26 mouse cellular contexts compared by ENCODE assay signal in genomic region chr15:102169064-102169463, GRCm38 (mm10). TPM values are rescaled to one million over a fixed set of nuclear protein-coding genes. Genes with fewer than 3 reads are reported as not detected.
DNase-seq lines count a peak whose midpoint lies in the region; ATAC-seq lines count a peak whose summit lies in the region.
"Had no signal": no experiment of that assay in that cellular context is flagged by ENCODE, and none has a peak within 500 bp of the region (broad histone marks: within the 10 kb centered on the region; RNA-seq: fewer than 3 reads in every experiment).

No protein-coding gene starts in this region.

- peaks cover 21% of the 10 kb centered on the region; the same call in 1 of the 2 replicates for H3K4me1 ChIP-seq in kidney, embryonic 14.5 days (ENCODE audit: control insufficient read depth, insufficient read depth, low read length)
- H3K4me1 ChIP-seq in embryonic facial prominence, embryonic 10.5 days, result peaks cover 40% of the 10 kb centered on the region
- H3K4me1 ChIP-seq in stomach, embryonic 16.5 days (ENCODE audit: control insufficient read depth, insufficient read depth, low read length), result peaks cover 6% of the 10 kb centered on the region
- H3K4me1 ChIP-seq: forebrain, embryonic 12.5 days; forebrain, embryonic 15.5 days; hindbrain, embryonic 13.5 days had no signal

- no peak overlapping the region for H3K4me2 ChIP-seq in kidney, embryonic 14.5 days (replicated peaks; ENCODE audit: low read depth, low read length)
- no peak overlapping the region for H3K4me2 ChIP-seq in stomach, embryonic 16.5 days (ENCODE audit: low read depth, low read length)
- H3K4me2 ChIP-seq: embryonic facial prominence, embryonic 12.5 days; forebrain, embryonic 12.5 days; forebrain, embryonic 15.5 days; heart, embryonic 12.5 days; heart, embryonic 15.5 days; hindbrain, embryonic 13.5 days had no signal

- no peak overlapping the region for H3K4me3 ChIP-seq in kidney, embryonic 14.5 days (ENCODE audit: low read length)
- H3K4me3 ChIP-seq in embryonic facial prominence, embryonic 10.5 days, result no peak overlapping the region
- H3K4me3 ChIP-seq in stomach, embryonic 16.5 days (replicated peaks; ENCODE audit: low read length), result no peak overlapping the region
- H3K4me3 ChIP-seq: embryonic facial prominence, embryonic 12.5 days; erythroblast, embryonic 14.5 days; forebrain, embryonic 12.5 days; forebrain, embryonic 15.5 days; heart, embryonic 12.5 days; heart, embryonic 15.5 days; hindbrain, embryonic 10.5 days; hindbrain, embryonic 13.5 days had no signal

- DNase-seq in kidney, adult 9 months, result no peak
- DNase-seq in kidney, postnatal 10 days, result peak; percentile 13
- no peak for DNase-seq in kidney, postnatal 14 days
- no peak for DNase-seq in embryonic facial prominence, embryonic 10.5 days (ENCODE audit: low spot score)
- no peak for DNase-seq in lung, adult 18-20 months
- DNase-seq in layer of hippocampus, adult 18-20 months (ENCODE audit: low spot score in 2 of 2), result no peak
- DNase-seq: adrenal gland, adult 8-10 months; adrenal gland, postnatal 25 days; cerebellum, adult 18-20 months; cerebellum, adult 9-10 months; cerebellum, postnatal 14 days; gastrocnemius, postnatal 25 days; heart, adult 18-20 months; heart, postnatal 10 days; heart, postnatal 36 days had no signal

- no peak overlapping the region for H3K9ac ChIP-seq in kidney, embryonic 14.5 days (ENCODE audit: low read depth, low read length)
- H3K9ac ChIP-seq in stomach, embryonic 16.5 days (ENCODE audit: low read length), result no peak overlapping the region
- H3K9ac ChIP-seq: embryonic facial prominence, embryonic 12.5 days; forebrain, embryonic 12.5 days; forebrain, embryonic 15.5 days; heart, embryonic 12.5 days; heart, embryonic 15.5 days; hindbrain, embryonic 13.5 days had no signal

- H3K9me3 ChIP-seq in kidney, embryonic 14.5 days (ENCODE audit: control insufficient read depth, low read length), result no peaks in the 10 kb centered on the region
- no peaks in the 10 kb centered on the region for H3K9me3 ChIP-seq in embryonic facial prominence, embryonic 10.5 days
- no peaks in the 10 kb centered on the region for H3K9me3 ChIP-seq in stomach, embryonic 16.5 days (replicated peaks; ENCODE audit: control insufficient read depth, low read length)
- H3K9me3 ChIP-seq: embryonic facial prominence, embryonic 12.5 days; forebrain, embryonic 12.5 days; forebrain, embryonic 15.5 days; heart, embryonic 15.5 days; hindbrain, embryonic 10.5 days; hindbrain, embryonic 13.5 days had no signal

- H3K36me3 ChIP-seq in kidney, embryonic 14.5 days (ENCODE audit: control insufficient read depth, insufficient read depth, low read length), result no peaks in the 10 kb centered on the region
- no peaks in the 10 kb centered on the region; the same call in 1 of the 2 replicates for H3K36me3 ChIP-seq in embryonic facial prominence, embryonic 10.5 days (replicated peaks)
- H3K36me3 ChIP-seq in stomach, embryonic 16.5 days (ENCODE audit: control insufficient read depth, insufficient read depth, low read length), result no peaks in the 10 kb centered on the region
- H3K36me3 ChIP-seq: embryonic facial prominence, embryonic 12.5 days; forebrain, embryonic 12.5 days; forebrain, embryonic 15.5 days; heart, embryonic 12.5 days; heart, embryonic 15.5 days; hindbrain, embryonic 10.5 days; hindbrain, embryonic 13.5 days had no signal

- peak overlapping the region; percentile 2; the same call in 1 of the 2 replicates for H3K27ac ChIP-seq in kidney, embryonic 14.5 days (ENCODE audit: low read depth, low read length)
- H3K27ac ChIP-seq in embryonic facial prominence, embryonic 10.5 days (replicated peaks), result peak overlapping the region; percentile 35; the same call in 1 of the 2 replicates
- no peak overlapping the region for H3K27ac ChIP-seq in stomach, embryonic 16.5 days (ENCODE audit: low read length)
- H3K27ac ChIP-seq: forebrain, embryonic 12.5 days; forebrain, embryonic 15.5 days; heart, embryonic 15.5 days; hindbrain, embryonic 10.5 days; hindbrain, embryonic 13.5 days had no signal

- 20% methylated on average over 2 of the region's 2 CpGs for WGBS in kidney, embryonic 14.5 days
- WGBS in embryonic facial prominence, embryonic 10.5 days, result 60% methylated on average over 2 of the region's 2 CpGs
- 46% methylated on average over 2 of the region's 2 CpGs for WGBS in stomach, embryonic 16.5 days

- peak; percentile 59; the same call in 1 of the 2 replicates for ATAC-seq in kidney, embryonic 14.5 days (ENCODE audit: low FRiP score, low TSS enrichment)
- ATAC-seq in stomach, embryonic 16.5 days (ENCODE audit: insufficient read depth, low FRiP score), result 0 out of 2 replicates have a peak, but pooled peaks have one; percentile 22
- ATAC-seq: activated CD4-positive, CD25-positive, alpha-beta regulatory T cell, adult 4 months; forebrain, embryonic 15.5 days had no signal

- H3K27me3 ChIP-seq in kidney, embryonic 14.5 days (ENCODE audit: control insufficient read depth, insufficient read depth, low read length), result no peaks in the 10 kb centered on the region
- no peaks in the 10 kb centered on the region for H3K27me3 ChIP-seq in embryonic facial prominence, embryonic 10.5 days (replicated peaks; ENCODE audit: low read depth, poor library complexity, severe bottlenecking)
- H3K27me3 ChIP-seq in stomach, embryonic 16.5 days (ENCODE audit: control insufficient read depth, insufficient read depth, low read length), result no peaks in the 10 kb centered on the region
- H3K27me3 ChIP-seq: embryonic facial prominence, embryonic 12.5 days; forebrain, embryonic 12.5 days; forebrain, embryonic 15.5 days; heart, embryonic 12.5 days; heart, embryonic 15.5 days; hindbrain, embryonic 13.5 days had no signal

RNA-seq across cellular contexts. Expression of gene Soat2, which starts 18.7 kb away (rescaled TPM):
- polyA plus RNA-seq in kidney, embryonic 14.5 days (2014; fragmentation: Nextera tagmentation; extraction: Ambion mirVana), result 0.11 and 0.28 TPM in 2 replicates
- polyA plus RNA-seq in embryonic facial prominence, embryonic 10.5 days (2016; fragmentation: Nextera tagmentation; extraction: Ambion mirVana), result 0.09 and 0.18 TPM in 2 replicates
- 5.4 and 6.2 TPM in 2 replicates for polyA plus RNA-seq in stomach, embryonic 16.5 days (2015; fragmentation: Nextera tagmentation; extraction: Ambion mirVana)
- total RNA-seq in layer of hippocampus, adult 18-20 months (2021), result under 1 TPM in 1 of 2 experiments, not detected in 1; 0.15 TPM
- total RNA-seq: heart, adult 18-20 months; heart, postnatal 36 days had no signal
- polyA plus RNA-seq: forebrain, embryonic 15.5 days; hindbrain, embryonic 13.5 days had no signal

RNA-seq across cellular contexts. Expression of gene Igfbp6, which starts 24.9 kb away (rescaled TPM):
- 24.0 and 27.1 TPM in 2 replicates for polyA plus RNA-seq in kidney, embryonic 14.5 days (2014; fragmentation: Nextera tagmentation; extraction: Ambion mirVana)
- polyA plus RNA-seq in embryonic facial prominence, embryonic 10.5 days (2016; fragmentation: Nextera tagmentation; extraction: Ambion mirVana), result 0.26 and 0.36 TPM in 2 replicates
- polyA plus RNA-seq in stomach, embryonic 16.5 days (2015; fragmentation: Nextera tagmentation; extraction: Ambion mirVana), result 18.5 and 21.2 TPM in 2 replicates
- 10 to 100 TPM; 11.7 to 12.9 TPM for total RNA-seq in layer of hippocampus, adult 18-20 months (2021)
- polyA plus RNA-seq: hindbrain, embryonic 10.5 days had no signal

RNA-seq across cellular contexts. Expression of gene Spryd3, which starts 33.0 kb away (rescaled TPM):
- polyA plus RNA-seq in kidney, embryonic 14.5 days (2014; fragmentation: Nextera tagmentation; extraction: Ambion mirVana), result 9.0 and 11.1 TPM in 2 replicates
- 12.7 and 13.2 TPM in 2 replicates for polyA plus RNA-seq in embryonic facial prominence, embryonic 10.5 days (2016; fragmentation: Nextera tagmentation; extraction: Ambion mirVana)
- 29.2 and 35.0 TPM in 2 replicates for polyA plus RNA-seq in stomach, embryonic 16.5 days (2015; fragmentation: Nextera tagmentation; extraction: Ambion mirVana)
- total RNA-seq in layer of hippocampus, adult 18-20 months (2021), result 100 to 1,000 TPM; 156 to 165 TPM

RNA-seq across cellular contexts. Expression of gene Zfp740, which starts 34.0 kb away (rescaled TPM):
- 30.1 and 59.9 TPM in 2 replicates for polyA plus RNA-seq in kidney, embryonic 14.5 days (2014; fragmentation: Nextera tagmentation; extraction: Ambion mirVana)
- 77.6 and 79.3 TPM in 2 replicates for polyA plus RNA-seq in embryonic facial prominence, embryonic 10.5 days (2016; fragmentation: Nextera tagmentation; extraction: Ambion mirVana)
- 46.0 and 49.6 TPM in 2 replicates for polyA plus RNA-seq in stomach, embryonic 16.5 days (2015; fragmentation: Nextera tagmentation; extraction: Ambion mirVana)
- total RNA-seq in layer of hippocampus, adult 18-20 months (2021), result 10 to 100 TPM; 66.1 to 71.8 TPM

RNA-seq across cellular contexts. Expression of gene Csad, which starts 35.5 kb away (rescaled TPM):
- 50.6 and 68.1 TPM in 2 replicates for polyA plus RNA-seq in kidney, embryonic 14.5 days (2014; fragmentation: Nextera tagmentation; extraction: Ambion mirVana)
- 48.6 and 48.7 TPM in 2 replicates for polyA plus RNA-seq in embryonic facial prominence, embryonic 10.5 days (2016; fragmentation: Nextera tagmentation; extraction: Ambion mirVana)
- 47.3 and 50.9 TPM in 2 replicates for polyA plus RNA-seq in stomach, embryonic 16.5 days (2015; fragmentation: Nextera tagmentation; extraction: Ambion mirVana)
- total RNA-seq in layer of hippocampus, adult 18-20 months (2021), result 10 to 100 TPM; 33.3 to 37.4 TPM

Comparison
In these comparisons a context has a peak if more than half of its experiments do, and no peak if none do; other contexts are left out.
1. RNA of gene Igfbp6, which starts 24.9 kb away (polyA plus RNA-seq): 24.0 to 27.1 TPM in kidney, embryonic 14.5 days and 18.5 to 21.2 TPM in stomach, embryonic 16.5 days; 0.26 to 0.36 TPM in embryonic facial prominence, embryonic 10.5 days; every median in the first group is over 10 times any median in the second.